Mouse (Mus musculus): ENCODE results near the gene Slc37a3. TPM values are rescaled to one million over a fixed set of nuclear protein-coding genes. Genes with fewer than 3 reads are reported as not detected.
A peak's percentile ranks its signal among the peaks of the same experiment; 100 is the strongest.
"Not testable (repeated sequence)": the region's sequence is repeated elsewhere in the genome, so short reads cannot be mapped to it uniquely, and the experiment has no call there.

Slc37a3 gene
- polyA plus RNA-seq, 1 experiment from 2014 or later: 69.3 TPM

- Histone ChIP-seq H3K9me3 (ENCODE audit: control insufficient read depth, low read length) (no peaks in the 10 kb centered on the region), H3K4me3 (replicated peaks; ENCODE audit: low read depth, low read length) (no peak overlapping the region), H3K27me3 (ENCODE audit: control insufficient read depth, insufficient read depth, low read length) (no peaks in the 10 kb centered on the region), H3K36me3 (ENCODE audit: control insufficient read depth, insufficient read depth, low read length) (peaks cover 4% of the 10 kb centered on the region; the same call in 1 of the 2 replicates), H3K4me1 (ENCODE audit: control insufficient read depth, insufficient read depth, low read length) (peaks cover 14% of the 10 kb centered on the region), H3K4me2 (ENCODE audit: low read length) (no peak overlapping the region), H3K27ac (replicated peaks; ENCODE audit: low read depth, low read length) (no peak overlapping the region; the same call in 1 of the 2 replicates), H3K9ac (replicated peaks; ENCODE audit: low read length) (no peak overlapping the region)
- WGBS: 86% methylated on average over 4 of the region's 4 CpGs
- ATAC-seq (ENCODE audit: low FRiP score, low TSS enrichment) (no peak), DNase-seq (no peak)
Measured at GRCm38 (mm10) chr6:39373301-39373955, 4.0 kb downstream of the Slc37a3 start.

- no peak overlapping the region for H3K4me3 ChIP-seq (replicated peaks; ENCODE audit: low read depth, low read length)
- H3K4me1 ChIP-seq (ENCODE audit: control insufficient read depth, insufficient read depth, low read length): peaks cover 14% of the 10 kb centered on the region
- 74% methylated on average over 7 of the region's 7 CpGs for WGBS
- peaks cover 4% of the 10 kb centered on the region; the same call in 1 of the 2 replicates for H3K36me3 ChIP-seq (ENCODE audit: control insufficient read depth, insufficient read depth, low read length)
- DNase-seq (no peak), ATAC-seq (ENCODE audit: low FRiP score, low TSS enrichment) (no peak)
- no peaks in the 10 kb centered on the region for H3K9me3 ChIP-seq (ENCODE audit: control insufficient read depth, low read length)
- no peaks in the 10 kb centered on the region for H3K27me3 ChIP-seq (ENCODE audit: control insufficient read depth, insufficient read depth, low read length)
- no peak overlapping the region for H3K4me2 ChIP-seq (ENCODE audit: low read length)
- no peak overlapping the region; the same call in 1 of the 2 replicates for H3K27ac ChIP-seq (replicated peaks; ENCODE audit: low read depth, low read length)
- no peak overlapping the region for H3K9ac ChIP-seq (replicated peaks; ENCODE audit: low read length)
Measured at GRCm38 (mm10) chr6:39372727-39373126, 4.7 kb downstream of the Slc37a3 start.

- Histone ChIP-seq H3K27ac (replicated peaks; ENCODE audit: low read depth, low read length) (no peak overlapping the region), H3K9me3 (ENCODE audit: control insufficient read depth, low read length) (no peaks in the 10 kb centered on the region), H3K9ac (replicated peaks; ENCODE audit: low read length) (no peak overlapping the region), H3K4me2 (ENCODE audit: low read length) (no peak overlapping the region), H3K4me1 (ENCODE audit: control insufficient read depth, insufficient read depth, low read length) (peaks cover 14% of the 10 kb centered on the region), H3K36me3 (ENCODE audit: control insufficient read depth, insufficient read depth, low read length) (peaks cover 4% of the 10 kb centered on the region; the same call in 1 of the 2 replicates), H3K4me3 (replicated peaks; ENCODE audit: low read depth, low read length) (no peak overlapping the region), H3K27me3 (ENCODE audit: control insufficient read depth, insufficient read depth, low read length) (no peaks in the 10 kb centered on the region)
- DNase-seq: no peak
- ATAC-seq (ENCODE audit: low FRiP score, low TSS enrichment): no peak
Measured at GRCm38 (mm10) chr6:39372042-39372441, 5.4 kb downstream of the Slc37a3 start.

- Histone ChIP-seq H3K36me3 (ENCODE audit: control insufficient read depth, insufficient read depth, low read length) (peaks cover 18% of the 10 kb centered on the region), H3K9me3 (ENCODE audit: control insufficient read depth, low read length) (no peaks in the 10 kb centered on the region), H3K27ac (replicated peaks; ENCODE audit: low read depth, low read length) (no peak overlapping the region), H3K9ac (replicated peaks; ENCODE audit: low read length) (no peak overlapping the region), H3K27me3 (ENCODE audit: control insufficient read depth, insufficient read depth, low read length) (no peaks in the 10 kb centered on the region), H3K4me2 (ENCODE audit: low read length) (no peak overlapping the region), H3K4me3 (replicated peaks; ENCODE audit: low read depth, low read length) (no peak overlapping the region), H3K4me1 (ENCODE audit: control insufficient read depth, insufficient read depth, low read length) (no peaks in the 10 kb centered on the region)
- ATAC-seq (ENCODE audit: low FRiP score, low TSS enrichment) (no peak), DNase-seq (no peak)
- WGBS: 91% methylated on average over 3 of the region's 3 CpGs
Measured at GRCm38 (mm10) chr6:39369631-39370030, 7.8 kb downstream of the Slc37a3 start.

GRCm38 (mm10) chr6:39362684-39363083 lies 14.8 kb downstream of the Slc37a3 start:
- Histone ChIP-seq H3K27me3 (ENCODE audit: control insufficient read depth, insufficient read depth, low read length) (no peaks in the 10 kb centered on the region), H3K36me3 (ENCODE audit: control insufficient read depth, insufficient read depth, low read length) (peaks cover 56% of the 10 kb centered on the region), H3K4me2 (ENCODE audit: low read length) (no peak overlapping the region), H3K4me1 (ENCODE audit: control insufficient read depth, insufficient read depth, low read length) (no peaks in the 10 kb centered on the region), H3K27ac (replicated peaks; ENCODE audit: low read depth, low read length) (no peak overlapping the region), H3K9ac (replicated peaks; ENCODE audit: low read length) (no peak overlapping the region), H3K9me3 (ENCODE audit: control insufficient read depth, low read length) (no peaks in the 10 kb centered on the region), H3K4me3 (replicated peaks; ENCODE audit: low read depth, low read length) (no peak overlapping the region)
- ATAC-seq (ENCODE audit: low FRiP score, low TSS enrichment) (no peak), DNase-seq (no peak)
- 91% methylated on average over 2 of the region's 2 CpGs for WGBS

- not testable (repeated sequence) for H3K27me3 ChIP-seq (ENCODE audit: control insufficient read depth, insufficient read depth, low read length); H3K9me3 ChIP-seq (ENCODE audit: control insufficient read depth, low read length); H3K4me2 ChIP-seq (ENCODE audit: low read length); H3K4me3 ChIP-seq (replicated peaks; ENCODE audit: low read depth, low read length); ATAC-seq (ENCODE audit: low FRiP score, low TSS enrichment); H3K27ac ChIP-seq (replicated peaks; ENCODE audit: low read depth, low read length); H3K9ac ChIP-seq (replicated peaks; ENCODE audit: low read length); H3K4me1 ChIP-seq (ENCODE audit: control insufficient read depth, insufficient read depth, low read length); DNase-seq
- 99% methylated on average over 9 of the region's 9 CpGs for WGBS
- peaks cover 71% of the 10 kb centered on the region for H3K36me3 ChIP-seq (ENCODE audit: control insufficient read depth, insufficient read depth, low read length)
Measured at GRCm38 (mm10) chr6:39359207-39359606, 18.3 kb downstream of the Slc37a3 start.

- Histone ChIP-seq H3K27ac (replicated peaks; ENCODE audit: low read depth, low read length) (peak overlapping the region; percentile 54; the same call in 1 of the 2 replicates), H3K36me3 (ENCODE audit: control insufficient read depth, insufficient read depth, low read length) (peaks cover 48% of the 10 kb centered on the region), H3K4me1 (ENCODE audit: control insufficient read depth, insufficient read depth, low read length) (peaks cover 28% of the 10 kb centered on the region; the same call in 1 of the 2 replicates), H3K27me3 (ENCODE audit: control insufficient read depth, insufficient read depth, low read length) (no peaks in the 10 kb centered on the region), H3K4me3 (replicated peaks; ENCODE audit: low read depth, low read length) (no peak overlapping the region), H3K9me3 (ENCODE audit: control insufficient read depth, low read length) (no peaks in the 10 kb centered on the region), H3K4me2 (ENCODE audit: low read length) (no peak overlapping the region), H3K9ac (replicated peaks; ENCODE audit: low read length) (no peak overlapping the region)
- DNase-seq: no peak
- 52% methylated on average over 6 of the region's 6 CpGs for WGBS
- no peak for ATAC-seq (ENCODE audit: low FRiP score, low TSS enrichment)
Measured at GRCm38 (mm10) chr6:39348946-39349345, 28.5 kb downstream of the Slc37a3 start.

GRCm38 (mm10) chr6:39347880-39348814 lies 29.3 kb downstream of the Slc37a3 start:
- Histone ChIP-seq H3K9ac (replicated peaks; ENCODE audit: low read length) (no peak overlapping the region), H3K4me1 (ENCODE audit: control insufficient read depth, insufficient read depth, low read length) (peaks cover 28% of the 10 kb centered on the region; the same call in 1 of the 2 replicates), H3K4me2 (ENCODE audit: low read length) (no peak overlapping the region), H3K9me3 (ENCODE audit: control insufficient read depth, low read length) (no peaks in the 10 kb centered on the region), H3K36me3 (ENCODE audit: control insufficient read depth, insufficient read depth, low read length) (peaks cover 48% of the 10 kb centered on the region), H3K27ac (replicated peaks; ENCODE audit: low read depth, low read length) (peak overlapping the region; percentile 54), H3K4me3 (replicated peaks; ENCODE audit: low read depth, low read length) (no peak overlapping the region), H3K27me3 (ENCODE audit: control insufficient read depth, insufficient read depth, low read length) (no peaks in the 10 kb centered on the region)
- DNase-seq: peak; percentile 33
- WGBS: 10% methylated on average over 4 of the region's 4 CpGs
- 0 out of 2 replicates have a peak, but pooled peaks have one; percentile 15 for ATAC-seq (ENCODE audit: low FRiP score, low TSS enrichment)
